7 mouse cellular contexts compared by ENCODE assay signal in genomic region chr4:42949676-42950051, GRCm38 (mm10). TPM values are rescaled to one million over a fixed set of nuclear protein-coding genes. Genes with fewer than 3 reads are reported as not detected.
A peak's percentile ranks its signal among the peaks of the same experiment; 100 is the strongest.
DNase-seq lines count a peak whose midpoint lies in the region; ATAC-seq lines count a peak whose summit lies in the region.

Gene Dnajb5, plus strand, starts transcription at chr4:42949814.

- H3K4me1 ChIP-seq in intestine, embryonic 15.5 days (replicated peaks), result peaks cover 28% of the 10 kb centered on the region
- H3K4me1 ChIP-seq in midbrain, embryonic 10.5 days, result peaks cover 88% of the 10 kb centered on the region

- ATAC-seq in intestine, embryonic 15.5 days, result peak; percentile 97

- H3K4me3 ChIP-seq in intestine, embryonic 15.5 days (replicated peaks), result peak within 1 kb of the TSS; percentile 79
- peak within 1 kb of the TSS; percentile 93 for H3K4me3 ChIP-seq in midbrain, embryonic 10.5 days

- WGBS in intestine, embryonic 15.5 days, result under 1% methylated on average over 39 of the region's 39 CpGs
- WGBS in midbrain, embryonic 10.5 days, result under 1% methylated on average over 39 of the region's 39 CpGs

- H3K9me3 ChIP-seq in intestine, embryonic 15.5 days, result no peaks in the 10 kb centered on the region
- H3K9me3 ChIP-seq in midbrain, embryonic 10.5 days (replicated peaks), result no peaks in the 10 kb centered on the region

- H3K36me3 ChIP-seq in intestine, embryonic 15.5 days, result no peaks in the 10 kb centered on the region
- H3K36me3 ChIP-seq in midbrain, embryonic 10.5 days, result peaks cover 15% of the 10 kb centered on the region

- intact Hi-C loops in gastrocnemius, postnatal 36 days (cut with DNase I), result no loop called here
- intact Hi-C loops in left cerebral cortex, postnatal 25 days (cut with DNase I), result no loop called here

- peaks cover 17% of the 10 kb centered on the region; the same call in 1 of the 2 replicates for H3K27me3 ChIP-seq in intestine, embryonic 15.5 days (replicated peaks)
- H3K27me3 ChIP-seq in midbrain, embryonic 10.5 days (ENCODE audit: low read depth, poor library complexity, severe bottlenecking), result peaks cover 15% of the 10 kb centered on the region

- peak within 1 kb of the TSS; percentile 79 for H3K4me2 ChIP-seq in intestine, embryonic 15.5 days (replicated peaks)

- peak within 1 kb of the TSS; percentile 90 for H3K9ac ChIP-seq in intestine, embryonic 15.5 days

- peak; percentile 99 for DNase-seq in adrenal gland, adult 2 months
- peak; percentile 91 for DNase-seq in embryo, embryonic 11.5 days (ENCODE audit: low read depth, low spot score)
- DNase-seq in gastrocnemius, postnatal 36 days, result peak; percentile 96 to 99
- peak; percentile 99 for DNase-seq in left cerebral cortex, postnatal 25 days (ENCODE audit: low spot score in 2 of 2)
- peak; percentile 97 for DNase-seq in midbrain, embryonic 10.5 days (ENCODE audit: low spot score)
- DNase-seq in right cerebral cortex, postnatal 4 days, result peak; percentile 95

- peak within 1 kb of the TSS; percentile 90 for H3K27ac ChIP-seq in intestine, embryonic 15.5 days
- peak within 1 kb of the TSS; percentile 98 for H3K27ac ChIP-seq in midbrain, embryonic 10.5 days (replicated peaks)

RNA-seq across cellular contexts. Expression of gene Dnajb5, which starts in this region (rescaled TPM):
- 10 to 100 TPM; 17.7 to 18.3 TPM for total RNA-seq in adrenal gland, adult 2 months (2021)
- polyA plus RNA-seq in adrenal gland, adult 2 months (2012; rRNA removed), result 7.4 TPM in 2 replicates
- total RNA-seq in gastrocnemius, postnatal 36 days (2021), result 100 to 1,000 TPM; 191 to 213 TPM
- 7.3 and 8.4 TPM in 2 replicates for polyA plus RNA-seq in intestine, embryonic 15.5 days (2015; fragmentation: Nextera tagmentation; extraction: Ambion mirVana)
- total RNA-seq in left cerebral cortex, postnatal 25 days (2021), result 100 to 1,000 TPM; 221 to 264 TPM
- 14.9 and 22.6 TPM in 2 replicates for polyA plus RNA-seq in midbrain, embryonic 10.5 days (2016; fragmentation: Nextera tagmentation; extraction: Ambion mirVana)

Comparison
In these comparisons a context has a peak if more than half of its experiments do, and no peak if none do; other contexts are left out.
1. Peak in every context shown above with its lines: DNase-seq, ATAC-seq, H3K4me3 ChIP-seq and H3K27ac ChIP-seq.
2. RNA of gene Dnajb5 (total RNA-seq): 221 to 264 TPM in left cerebral cortex, postnatal 25 days and 191 to 213 TPM in gastrocnemius, postnatal 36 days; 17.7 to 18.3 TPM in adrenal gland, adult 2 months; every median in the first group is over 4 times any median in the second.